Mouse (Mus musculus) cortical plate, adult 2 months (tissue): ENCODE measurements around the gene Myd88. TPM values are rescaled to one million over a fixed set of nuclear protein-coding genes. Genes with fewer than 3 reads are reported as not detected.

Experiments used
- H3K27ac ChIP-seq: fragments of 200-500 bp; 2 replicates; pipeline ENCODE4 v1.5.1; 2012; ENCODE audit warnings: low read length, control low read depth, inconsistent platforms; ENCODE audit not compliant: insufficient read depth
- H3K4me1 ChIP-seq: fragments of 200-500 bp; 2 replicates; pipeline ENCODE4 v1.6.1; 2011; ENCODE audit warnings: low read length; ENCODE audit not compliant: control insufficient read depth, insufficient read depth
- H3K4me3 ChIP-seq: fragments of 200-500 bp; 2 replicates; pipeline ENCODE4 v1.5.1; 2011; ENCODE audit warnings: mild to moderate bottlenecking, low read length, control low read depth; ENCODE audit not compliant: insufficient read depth
- CTCF ChIP-seq: fragments of 200-500 bp; IDR thresholded peaks from 2 replicates; pipeline ENCODE4 v1.5.1; 2011; ENCODE audit warnings: mild to moderate bottlenecking, control low read depth, low read length; ENCODE audit not compliant: insufficient read depth; ENCODE audit errors: extremely low read depth
- POLR2A ChIP-seq: fragments of 200-500 bp; IDR thresholded peaks from 2 replicates; pipeline ENCODE4 v1.6.1; 2011; ENCODE audit warnings: mild to moderate bottlenecking, low read length, control low read depth; ENCODE audit not compliant: insufficient read depth; ENCODE audit errors: extremely low read depth
- polyA plus RNA-seq: library from polyadenylated mRNA; depleted of rRNA; stranded (reverse); fragments of >200 nt; gene quantifications from 2 replicates; pipeline ENCODE4 v1.2.3, GENCODE M21; 2012

The Myd88 gene
- polyA plus RNA-seq, 1 experiment = 5.4 TPM

DNA sequence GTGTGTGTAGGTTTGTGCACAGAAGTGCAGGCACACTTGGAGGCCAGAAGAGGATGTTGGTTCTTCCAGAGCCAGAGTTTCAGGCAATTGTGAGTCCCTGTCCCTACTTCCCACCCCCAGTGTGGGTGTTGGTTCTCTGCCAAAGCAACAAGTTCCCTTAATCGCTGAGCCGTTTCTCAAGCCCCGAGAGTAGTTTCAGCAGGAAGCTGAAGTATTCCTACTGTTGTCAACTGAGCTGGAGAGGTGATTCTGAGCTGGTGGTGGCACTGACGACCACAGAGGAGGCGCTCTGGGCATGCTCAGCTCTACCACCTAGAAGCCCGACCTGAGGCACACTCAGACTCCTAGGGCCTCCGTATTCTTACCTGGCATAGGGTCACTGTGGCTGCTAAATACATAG lies 24.1 kb upstream of the Myd88 start, which contains the start of gene Slc22a14:
Slc22a14 (minus strand) TSS at position 270 of the 400 bp plus-strand sequence.
- H3K27ac ChIP-seq = no peak within 1 kb of the TSS
- H3K4me1 ChIP-seq = no peaks in the 10 kb centered on the region
- TF ChIP-seq POLR2A (no peak), CTCF (no peak)
- H3K4me3 ChIP-seq = no peak within 1 kb of the TSS

DNA sequence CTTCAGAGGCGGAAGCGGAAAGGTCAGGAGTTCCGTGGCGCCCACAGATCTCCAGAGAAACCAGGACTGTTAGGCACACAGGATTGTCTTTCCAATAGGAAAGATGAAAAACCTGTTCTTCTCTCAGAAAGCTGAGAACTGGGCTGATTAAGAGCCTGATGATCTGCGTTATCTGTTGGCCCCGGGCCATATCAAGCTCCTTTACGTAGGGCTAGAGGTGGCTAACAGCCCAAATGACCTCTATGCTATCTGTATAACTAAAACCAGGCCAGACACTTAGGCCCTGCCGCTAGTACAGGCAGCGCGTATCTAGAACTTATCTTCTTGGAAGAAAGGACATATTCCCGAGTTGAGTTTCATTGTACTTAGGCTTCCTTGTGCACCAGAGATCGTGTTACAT lies 22.0 kb upstream of the Myd88 start:
- Histone ChIP-seq H3K4me3 (no peak overlapping the region), H3K4me1 (no peaks in the 10 kb centered on the region), H3K27ac (no peak overlapping the region)
- no peak for TF ChIP-seq POLR2A
- no peak for TF ChIP-seq CTCF

DNA sequence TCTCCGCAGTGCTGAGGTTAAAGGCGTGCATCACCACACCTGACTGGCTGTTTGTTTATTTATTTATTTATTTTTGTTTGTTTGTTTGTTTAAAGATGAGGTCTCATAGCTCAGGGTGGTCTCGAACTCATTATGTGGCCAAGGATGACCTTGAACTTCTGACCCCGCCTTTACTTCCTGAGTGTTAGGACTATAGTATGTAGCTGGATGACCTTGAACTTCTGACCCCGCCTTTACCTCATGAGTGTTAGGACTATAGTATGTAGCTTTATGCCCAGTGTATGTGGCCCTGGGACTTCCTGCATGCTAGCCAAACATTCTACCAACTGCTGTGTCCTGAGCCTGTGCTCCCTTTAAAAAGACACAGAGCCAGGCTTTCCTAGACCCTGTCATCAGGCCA lies 20.2 kb upstream of the Myd88 start:
- Histone ChIP-seq H3K4me1 (no peaks in the 10 kb centered on the region), H3K27ac (no peak overlapping the region), H3K4me3 (no peak overlapping the region)
- TF ChIP-seq CTCF = no peak
- TF ChIP-seq POLR2A = no peak

GRCm38 (mm10) chr9:119358058-119358429 lies 16.8 kb upstream of the Myd88 start:
- no peaks in the 10 kb centered on the region for H3K4me1 ChIP-seq
- TF ChIP-seq POLR2A = no peak
- TF ChIP-seq CTCF = no peak
- H3K27ac ChIP-seq = no peak overlapping the region
- peak overlapping the region; percentile 31; the same call in 1 of the 2 replicates for H3K4me3 ChIP-seq

DNA sequence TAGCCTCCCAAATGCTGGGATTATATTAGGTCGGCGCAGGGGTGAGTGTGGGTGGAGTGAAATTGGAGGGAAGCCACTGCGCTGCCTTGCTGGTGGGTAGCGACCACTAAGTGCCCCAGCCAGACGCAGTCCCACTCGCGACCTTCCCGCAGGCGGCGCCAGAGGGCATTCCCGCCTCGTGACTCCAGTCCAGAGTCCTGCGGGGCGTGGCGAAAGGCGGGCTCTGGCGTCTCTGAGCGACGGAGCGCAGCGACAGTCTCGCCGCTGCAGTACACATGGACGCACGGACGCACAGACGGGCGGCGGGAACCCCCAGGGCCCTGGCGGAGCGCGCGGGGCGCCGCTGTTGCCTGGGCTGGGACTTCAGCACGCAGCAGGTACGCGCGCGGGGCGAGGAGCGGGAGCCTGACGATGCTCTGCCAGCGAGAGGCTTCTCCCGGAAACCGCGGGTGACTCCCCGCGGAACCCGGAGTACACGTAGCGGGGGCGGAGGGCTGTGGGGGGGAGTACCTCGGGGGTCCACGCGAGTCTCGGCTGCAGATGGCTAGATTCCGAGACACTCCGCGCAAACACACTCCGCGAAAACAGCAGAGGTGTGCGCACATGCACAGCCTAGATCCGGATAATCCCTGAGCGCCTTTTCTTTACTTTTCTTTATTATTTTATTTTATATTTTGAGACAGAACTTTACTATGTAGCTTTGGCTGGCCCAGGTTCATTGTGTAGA lies 16.3 kb upstream of the Myd88 start, which contains the start of gene Xylb:
Xylb (plus strand) TSS at position 51 of the 727 bp plus-strand sequence.
- H3K4me1 ChIP-seq = no peaks in the 10 kb centered on the region
- H3K4me3 ChIP-seq = peak within 1 kb of the TSS; percentile 31
- TF ChIP-seq CTCF = peak; percentile 67
- TF ChIP-seq POLR2A = 0 out of 2 replicates have a peak, but pooled peaks have one; percentile 48
- no peak within 1 kb of the TSS for H3K27ac ChIP-seq

- H3K4me1 ChIP-seq = no peaks in the 10 kb centered on the region
- TF ChIP-seq CTCF (no peak), POLR2A (no peak)
- no peak overlapping the region for H3K27ac ChIP-seq
- H3K4me3 ChIP-seq = no peak overlapping the region
Measured at GRCm38 (mm10) chr9:119355943-119356342, 14.7 kb upstream of the Myd88 start.

- Histone ChIP-seq H3K4me1 (no peaks in the 10 kb centered on the region), H3K4me3 (no peak overlapping the region), H3K27ac (no peak overlapping the region)
- TF ChIP-seq CTCF = no peak
- no peak for TF ChIP-seq POLR2A
Measured at GRCm38 (mm10) chr9:119353926-119354325, 12.7 kb upstream of the Myd88 start.

DNA sequence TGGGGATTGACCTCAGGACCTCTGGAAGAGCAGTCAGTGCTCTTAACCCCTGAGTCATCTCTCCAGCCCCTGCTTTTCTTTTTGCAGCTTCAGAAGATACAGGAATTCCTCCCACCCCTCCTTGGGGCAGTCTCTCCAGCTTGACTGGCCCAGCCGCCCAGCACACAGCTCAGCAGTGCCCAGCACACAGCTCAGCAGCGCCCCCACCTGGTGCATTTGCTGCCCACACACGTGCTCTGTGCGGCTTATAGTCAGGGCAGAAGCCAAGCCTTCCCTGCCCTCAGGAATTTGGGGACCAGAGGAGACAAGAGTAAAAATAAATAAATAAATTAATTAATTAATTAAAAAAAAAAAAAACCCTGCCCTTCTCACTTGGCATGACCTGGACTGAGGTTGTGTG lies 10.8 kb upstream of the Myd88 start:
- Histone ChIP-seq H3K27ac (no peak overlapping the region), H3K4me3 (no peak overlapping the region), H3K4me1 (no peaks in the 10 kb centered on the region)
- peak; percentile 69 for TF ChIP-seq CTCF
- TF ChIP-seq POLR2A = no peak

- TF ChIP-seq POLR2A (no peak), CTCF (no peak)
- Histone ChIP-seq H3K4me1 (no peaks in the 10 kb centered on the region), H3K27ac (no peak overlapping the region), H3K4me3 (no peak overlapping the region)
Measured at GRCm38 (mm10) chr9:119350947-119351705, 9.9 kb upstream of the Myd88 start.
